Mouse (Mus musculus): ENCODE measurements around the gene Cilp.
"Not testable (repeated sequence)": the region's sequence is repeated elsewhere in the genome, so short reads cannot be mapped to it uniquely, and the experiment has no call there.

The Cilp gene

GRCm38 (mm10) chr9:65252026-65252425 is 13.0 kb upstream of the Cilp start:
- DNase-seq, result no peak

- DNase-seq, result no peak
Observed at GRCm38 (mm10) chr9:65255906-65256600, 8.9 kb upstream of the Cilp start.

GRCm38 (mm10) chr9:65257218-65257910 is 7.6 kb upstream of the Cilp start:
- DNase-seq, result no peak

GRCm38 (mm10) chr9:65259366-65259765 is 5.6 kb upstream of the Cilp start:
- no peak for DNase-seq

GRCm38 (mm10) chr9:65261591-65262230 is 3.3 kb upstream of the Cilp start:
- DNase-seq, result no peak

GRCm38 (mm10) chr9:65262641-65263120 is 2.3 kb upstream of the Cilp start:
- no peak for DNase-seq

DNA sequence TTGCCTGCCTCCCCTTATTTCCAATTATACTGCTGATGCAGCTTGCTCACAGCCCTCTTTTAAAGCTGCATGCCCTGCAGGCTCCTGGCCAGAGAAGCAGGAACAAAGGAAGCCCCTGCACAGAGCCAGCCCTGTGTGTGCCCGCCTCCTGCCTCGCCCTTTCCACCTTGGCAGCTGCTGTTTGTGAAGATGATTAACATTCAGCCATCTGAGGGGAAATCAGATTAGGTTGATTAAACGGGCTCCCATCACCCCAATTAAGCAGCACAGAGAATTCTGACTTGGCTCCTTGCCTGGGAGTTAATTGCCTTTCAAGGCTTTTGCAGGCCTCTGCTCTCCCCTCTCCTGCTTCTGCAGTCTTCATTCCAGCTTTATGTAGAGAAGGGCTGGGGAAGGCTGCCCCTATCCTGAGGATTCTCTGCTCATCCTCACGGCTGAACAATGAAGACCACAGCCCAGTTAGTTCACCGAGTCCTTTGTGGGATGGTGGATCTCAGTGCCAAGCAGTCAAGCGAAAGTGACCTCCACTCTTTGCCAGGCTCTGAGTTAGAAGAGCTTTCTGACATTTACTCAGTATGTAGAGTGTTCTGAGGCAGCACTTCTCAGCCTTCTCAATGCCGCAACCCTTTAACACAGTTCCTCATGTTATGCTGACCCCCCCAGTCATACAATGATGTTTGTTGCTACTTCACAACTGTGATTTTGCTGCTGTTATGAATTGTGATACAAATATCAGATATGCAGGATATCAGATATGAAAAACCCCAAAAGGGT is 2.9 kb downstream of the Cilp start:
- DNase-seq, result no peak

DNA sequence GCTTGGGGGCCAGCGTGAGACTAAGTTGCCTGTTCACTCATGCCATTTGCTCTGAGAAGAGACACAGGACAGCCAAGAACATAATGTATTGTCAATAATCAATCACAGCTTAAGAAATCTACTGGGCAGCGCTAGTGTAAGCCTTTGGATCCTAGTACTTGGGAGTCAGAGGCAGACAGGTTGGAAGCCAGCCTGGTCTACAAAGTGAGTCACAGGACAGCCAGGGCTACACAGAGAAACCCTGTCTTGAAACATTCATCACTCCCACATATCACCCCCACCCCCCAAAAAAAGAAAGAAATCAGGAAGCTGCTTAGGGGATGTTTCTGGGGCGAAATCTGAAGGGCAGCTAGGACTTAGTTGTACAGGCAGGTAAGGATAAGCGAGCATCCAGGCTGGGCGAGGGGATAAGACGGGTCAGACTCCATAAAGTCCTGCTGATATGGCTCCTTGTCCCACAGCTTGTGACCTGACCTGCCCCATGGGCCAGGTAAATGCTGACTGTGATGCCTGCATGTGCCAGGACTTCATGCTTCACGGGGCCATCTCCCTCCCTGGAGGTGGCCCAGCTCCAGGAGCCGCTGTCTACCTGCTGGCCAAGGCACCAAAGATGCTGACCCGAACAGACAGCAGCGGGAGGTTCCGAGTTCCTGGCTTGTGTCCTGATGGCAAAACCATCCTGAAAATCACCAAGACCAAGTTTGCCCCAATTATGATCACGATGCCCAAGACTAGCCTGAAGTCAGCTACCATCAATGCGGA is 8.2 kb downstream of the Cilp start:
- no peak for DNase-seq

DNA sequence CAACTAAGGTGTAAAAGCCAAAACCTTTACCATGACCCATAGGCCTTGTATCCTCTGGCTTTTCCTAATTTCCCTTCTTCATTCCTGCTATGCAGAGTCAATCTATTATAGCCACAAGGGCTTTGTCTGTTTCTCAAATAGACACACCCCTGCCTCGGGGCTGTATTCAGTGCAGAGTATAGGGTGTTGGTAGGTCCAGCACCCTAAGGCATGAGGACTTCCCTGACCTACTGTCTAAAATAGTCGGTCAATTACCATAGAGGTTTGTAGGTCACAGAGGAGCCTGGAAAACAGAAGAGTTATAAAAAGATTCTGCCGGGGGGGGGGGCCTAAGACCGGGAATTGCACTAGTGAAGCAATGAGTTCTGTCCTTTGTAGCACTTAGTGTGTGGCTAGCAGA is 8.9 kb downstream of the Cilp start:
- no peak for DNase-seq

DNA sequence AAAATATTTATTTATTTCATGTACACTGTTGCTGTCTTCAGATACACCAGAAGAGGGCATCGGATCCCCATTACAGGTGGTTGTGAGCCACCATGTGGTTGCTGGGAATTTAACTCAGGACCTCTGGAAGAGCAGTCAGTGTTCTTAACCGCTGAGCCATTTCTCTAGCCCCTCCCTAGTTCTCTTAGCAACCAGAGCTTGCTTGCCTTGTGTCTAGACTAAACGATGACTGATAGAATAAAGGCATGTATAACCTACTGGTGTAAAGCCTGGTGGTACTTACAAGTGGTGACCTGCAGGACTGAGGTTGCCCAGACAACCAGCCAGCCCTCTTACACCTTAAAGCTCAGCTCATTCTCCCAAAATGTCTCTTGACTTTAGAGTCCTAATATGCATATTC is 9.9 kb downstream of the Cilp start:
- not testable (repeated sequence) for DNase-seq

DNA sequence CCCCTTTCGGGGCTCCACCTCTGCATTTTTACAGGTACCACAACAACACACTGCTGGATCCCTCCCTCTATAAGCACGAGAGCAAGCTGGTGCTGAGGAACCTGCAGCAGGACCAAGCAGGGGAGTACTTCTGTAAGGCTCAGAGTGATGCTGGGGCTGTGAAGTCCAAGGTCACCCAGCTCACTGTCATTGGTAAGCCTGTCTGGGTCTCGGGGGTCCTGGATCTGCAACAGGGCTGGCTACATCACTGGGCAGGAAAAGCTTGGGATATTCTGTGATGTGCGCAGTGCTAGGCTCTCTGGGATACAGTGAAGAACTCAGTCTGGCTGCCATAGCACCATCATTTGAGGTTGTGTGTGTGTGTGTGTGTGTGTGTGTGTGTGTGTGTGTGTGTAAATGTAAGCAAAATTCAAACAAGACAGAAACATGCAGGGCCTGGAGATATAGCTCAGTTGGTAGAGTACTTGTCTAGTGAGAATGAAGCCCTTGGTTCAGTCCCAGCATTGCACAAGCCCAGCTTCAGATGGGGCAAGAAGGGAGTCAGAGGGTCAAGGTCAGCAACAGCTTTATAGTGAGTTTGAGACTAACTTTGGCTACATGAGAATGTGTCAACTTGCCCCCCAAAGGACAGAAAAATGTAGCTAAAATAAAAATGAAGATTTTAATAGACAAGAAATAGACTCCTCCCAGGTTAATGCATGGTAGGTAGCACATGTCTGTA is 11.0 kb downstream of the Cilp start:
- no peak for DNase-seq

GRCm38 (mm10) chr9:65281536-65282151 is 16.7 kb downstream of the Cilp start:
- DNase-seq, result no peak

DNA sequence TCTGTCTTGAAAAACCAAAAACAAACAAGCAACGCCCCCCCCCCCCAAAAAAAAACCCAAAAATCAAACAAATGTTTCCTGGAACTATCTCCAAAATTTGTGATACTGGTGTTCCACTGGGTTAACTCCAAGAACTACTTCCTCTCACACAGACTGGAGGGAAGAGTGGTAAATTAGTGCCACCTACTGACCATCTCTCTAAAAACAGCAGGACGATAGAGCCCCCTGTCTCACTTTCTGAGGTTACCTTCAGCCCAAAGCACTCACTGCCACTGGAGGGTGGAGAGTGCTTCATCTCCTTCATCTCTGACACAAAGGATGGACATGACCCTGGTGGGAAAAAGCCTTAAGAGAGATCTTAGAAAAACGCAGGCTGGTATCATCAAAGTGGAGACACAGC is 18.3 kb downstream of the Cilp start:
- peak in 1 of 2 experiments; percentile 7 for DNase-seq

- DNase-seq, result not testable (repeated sequence)
Observed at GRCm38 (mm10) chr9:65288252-65288651, 23.3 kb downstream of the Cilp start.

DNA sequence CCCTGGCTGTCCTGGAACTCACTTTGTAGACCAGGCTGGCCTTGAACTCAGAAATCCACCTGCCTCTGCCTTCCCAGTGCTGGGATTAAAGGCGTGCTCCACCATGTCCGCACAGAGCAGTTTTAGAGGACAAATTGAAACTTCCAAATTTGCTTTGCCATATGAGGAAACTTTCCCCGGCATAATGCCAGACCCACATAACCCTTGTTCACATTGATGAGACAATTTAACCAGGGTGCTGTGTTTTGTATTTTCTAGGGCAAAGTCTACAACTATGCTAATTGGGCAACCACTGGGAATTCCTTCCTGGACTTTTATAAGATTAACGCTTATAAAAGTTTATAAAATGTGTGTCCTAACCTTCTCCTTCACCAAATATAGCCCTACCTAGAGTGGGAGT is 25.0 kb downstream of the Cilp start:
- DNase-seq, result no peak

DNA sequence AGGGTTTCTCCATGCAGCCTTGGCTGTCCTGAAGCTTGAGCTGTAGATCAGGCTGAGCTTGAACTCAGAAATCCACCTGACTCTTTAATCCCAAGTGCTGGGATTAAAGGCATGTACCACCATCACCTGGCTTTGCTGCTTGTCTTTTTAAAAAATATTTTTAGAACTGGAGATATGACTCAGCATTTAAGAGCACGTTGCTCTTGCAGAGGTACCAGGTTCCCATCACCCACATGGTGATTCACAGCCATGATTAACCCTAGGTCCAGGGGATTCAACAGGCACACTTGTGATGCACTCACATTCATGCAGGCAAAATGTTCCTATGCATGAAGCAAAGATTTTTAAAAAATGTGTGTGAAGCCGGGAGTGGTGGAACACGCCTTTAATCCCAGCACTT is 27.4 kb downstream of the Cilp start:
- DNase-seq, result no peak

- no peak for DNase-seq
Observed at GRCm38 (mm10) chr9:65293119-65293518, 28.1 kb downstream of the Cilp start.

DNA sequence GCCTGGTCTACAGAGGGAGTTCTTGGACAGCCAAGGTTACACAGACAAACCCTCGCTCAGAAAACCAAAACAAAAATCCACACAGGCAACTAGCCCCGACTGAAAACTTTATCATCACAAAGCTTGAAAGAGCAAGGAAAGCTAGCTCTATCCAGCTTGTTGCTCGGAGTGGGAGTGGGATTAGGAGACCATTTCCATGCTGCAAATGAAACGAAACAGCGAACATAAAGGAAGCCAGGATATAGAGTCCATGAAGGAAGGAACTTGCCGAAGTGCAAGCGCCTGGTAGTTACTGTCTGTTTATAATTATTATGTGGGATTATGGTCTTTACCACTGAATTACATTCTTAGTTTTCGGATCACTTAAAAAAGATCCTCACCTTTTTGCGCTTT is 28.6 kb downstream of the Cilp start:
- DNase-seq, result peak in 1 of 2 experiments; percentile 5

DNA sequence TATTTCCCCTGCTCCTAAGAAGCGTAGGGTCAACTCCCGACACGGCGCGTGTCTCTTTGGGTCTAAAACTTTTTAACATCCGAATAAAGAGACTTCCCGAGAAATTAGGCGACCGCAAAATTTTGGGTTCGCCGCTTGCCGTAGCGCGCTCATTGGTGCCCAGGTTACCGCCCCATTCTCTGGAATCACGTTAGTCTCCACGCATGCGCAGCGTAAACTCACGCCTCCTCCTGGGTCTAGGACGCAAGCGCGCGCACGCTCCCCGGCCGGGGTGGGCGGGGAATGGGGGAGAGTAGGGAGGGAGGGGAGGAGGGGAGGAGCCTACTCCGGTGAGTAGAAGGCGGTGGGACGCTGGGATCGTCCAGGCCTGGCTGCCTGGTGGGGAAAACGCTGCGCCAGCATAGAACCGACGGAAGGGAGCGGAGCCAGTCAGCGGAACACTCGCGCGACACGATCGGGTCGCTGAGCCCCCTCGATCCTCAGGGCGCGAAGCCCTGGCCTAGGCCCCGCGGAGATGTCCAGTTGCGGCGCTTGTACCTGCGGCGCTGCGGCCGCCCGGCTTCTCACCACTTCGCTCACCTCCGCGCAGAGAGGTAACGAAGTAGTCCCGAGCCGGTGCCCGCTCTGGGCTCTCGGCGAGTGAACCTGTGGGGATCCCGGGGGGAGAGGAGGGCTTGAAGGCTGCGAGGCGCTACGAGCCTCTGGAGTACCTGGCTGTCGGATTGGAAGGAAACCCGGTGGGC is 29.2 kb downstream of the Cilp start, which contains the start of gene Clpx:
Gene Clpx, plus strand, starts transcription at position 288 of the 743 bp plus-strand sequence.
- DNase-seq, result peak; percentile 93 to 94

- DNase-seq, result no peak
Observed at GRCm38 (mm10) chr9:65294716-65295378, 29.9 kb downstream of the Cilp start.

All from spleen, adult 18-20 months (tissue).